ENCODE assay signal across 28 mouse cellular contexts in the genomic region with DNA sequence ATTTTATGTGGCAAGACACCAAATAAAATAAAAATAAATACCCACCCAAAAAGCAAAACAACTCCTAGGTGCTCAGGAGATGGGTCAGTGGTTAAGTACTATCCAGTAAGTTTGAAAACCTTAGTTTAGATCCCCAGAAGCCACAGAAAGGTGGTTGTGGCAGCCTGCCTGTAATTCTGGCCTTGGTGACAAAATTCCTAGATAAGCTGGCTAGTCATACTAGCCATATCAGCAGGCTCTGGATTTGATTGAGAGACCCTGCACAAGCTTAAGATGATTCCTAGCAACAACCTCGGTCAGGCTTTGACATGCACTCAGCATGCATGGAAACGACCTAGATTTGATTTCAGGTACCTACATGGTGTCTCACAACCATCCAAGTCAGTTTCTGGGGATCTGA. TPM values are rescaled to one million over a fixed set of nuclear protein-coding genes. Genes with fewer than 3 reads are reported as not detected.
DNase-seq lines count a peak whose midpoint lies in the region; ATAC-seq lines count a peak whose summit lies in the region.
"Had no signal": no experiment of that assay in that cellular context is flagged by ENCODE, and none has a peak within 500 bp of the region (broad histone marks: within the 10 kb centered on the region; RNA-seq: fewer than 3 reads in every experiment).

No protein-coding gene starts in this region.

- H3K4me1 ChIP-seq in heart, embryonic 16.5 days (ENCODE audit: control insufficient read depth, insufficient read depth, low read length) = peaks cover 9% of the 10 kb centered on the region
- H3K4me1 ChIP-seq in forebrain, embryonic 11.5 days (replicated peaks; ENCODE audit: control insufficient read depth, insufficient read depth, low read length) = no peaks in the 10 kb centered on the region
- H3K4me1 ChIP-seq: embryonic facial prominence, embryonic 12.5 days; forebrain, embryonic 15.5 days; hindbrain, embryonic 12.5 days; limb, embryonic 10.5 days; limb, embryonic 15.5 days; midbrain, embryonic 13.5 days; neural tube, embryonic 15.5 days had no signal

- peak; percentile 23 for DNase-seq in cerebellum, postnatal 10 days
- no peak for DNase-seq in cerebellum, adult 9-11 months
- DNase-seq in heart, adult 11 months = no peak
- peak; percentile 40 for DNase-seq in adrenal gland, postnatal 14 days
- no peak for DNase-seq in liver
- DNase-seq in forebrain, embryonic 11.5 days (ENCODE audit: low spot score) = no peak
- DNase-seq: embryo, embryonic 11 days; heart, postnatal 10 days; kidney, postnatal 10 days; layer of hippocampus, adult 9-11 months; lung, adult 2 months; lung, postnatal 10 days; right cerebral cortex, postnatal 4 days; thymus, adult 18-20 months; thymus, postnatal 36 days had no signal

- H3K4me3 ChIP-seq in heart, embryonic 16.5 days (ENCODE audit: low read length) = no peak overlapping the region
- no peak overlapping the region for H3K4me3 ChIP-seq in forebrain, embryonic 11.5 days (ENCODE audit: low read depth, low read length)
- H3K4me3 ChIP-seq: embryonic facial prominence, embryonic 12.5 days; forebrain, embryonic 15.5 days; hindbrain, embryonic 12.5 days; limb, embryonic 10.5 days; limb, embryonic 15.5 days; midbrain, embryonic 13.5 days; neural tube, embryonic 15.5 days had no signal

- WGBS in heart, embryonic 16.5 days = 24% methylated on average over 2 of the region's 2 CpGs
- WGBS in forebrain, embryonic 11.5 days = 78% methylated on average over 2 of the region's 2 CpGs

- H3K4me2 ChIP-seq in heart, embryonic 16.5 days (ENCODE audit: low read depth, low read length) = peak overlapping the region; percentile 32; the same call in 1 of the 2 replicates
- no peak overlapping the region for H3K4me2 ChIP-seq in forebrain, embryonic 11.5 days (ENCODE audit: low read depth, low read length, severe bottlenecking)
- H3K4me2 ChIP-seq: embryonic facial prominence, embryonic 12.5 days; forebrain, embryonic 15.5 days; hindbrain, embryonic 12.5 days; limb, embryonic 15.5 days; midbrain, embryonic 13.5 days; neural tube, embryonic 15.5 days had no signal

- no peaks in the 10 kb centered on the region for H3K9me3 ChIP-seq in heart, embryonic 16.5 days (replicated peaks; ENCODE audit: control insufficient read depth, low read length)
- H3K9me3 ChIP-seq in forebrain, embryonic 11.5 days (ENCODE audit: control insufficient read depth, low read length) = no peaks in the 10 kb centered on the region
- H3K9me3 ChIP-seq: embryonic facial prominence, embryonic 12.5 days; forebrain, embryonic 15.5 days; hindbrain, embryonic 12.5 days; limb, embryonic 10.5 days; limb, embryonic 15.5 days; midbrain, embryonic 13.5 days; neural tube, embryonic 15.5 days had no signal

- H3K9ac ChIP-seq in heart, embryonic 16.5 days (ENCODE audit: low read length) = no peak overlapping the region
- H3K9ac ChIP-seq in forebrain, embryonic 11.5 days (ENCODE audit: low read length) = no peak overlapping the region
- H3K9ac ChIP-seq: embryonic facial prominence, embryonic 12.5 days; forebrain, embryonic 15.5 days; hindbrain, embryonic 12.5 days; limb, embryonic 15.5 days; liver, embryonic 14.5 days; midbrain, embryonic 13.5 days; neural tube, embryonic 15.5 days had no signal

- H3K27me3 ChIP-seq in heart, embryonic 16.5 days (ENCODE audit: control insufficient read depth, insufficient read depth, low read length) = no peaks in the 10 kb centered on the region
- H3K27me3 ChIP-seq in forebrain, embryonic 11.5 days (ENCODE audit: control insufficient read depth, insufficient read depth, low read length) = no peaks in the 10 kb centered on the region
- H3K27me3 ChIP-seq: embryonic facial prominence, embryonic 12.5 days; forebrain, embryonic 15.5 days; hindbrain, embryonic 12.5 days; limb, embryonic 15.5 days; midbrain, embryonic 13.5 days; neural tube, embryonic 15.5 days; Patski had no signal

- no peaks in the 10 kb centered on the region for H3K36me3 ChIP-seq in heart, embryonic 16.5 days (ENCODE audit: control insufficient read depth, insufficient read depth)
- no peaks in the 10 kb centered on the region for H3K36me3 ChIP-seq in forebrain, embryonic 11.5 days (ENCODE audit: control insufficient read depth, insufficient read depth, low read length)
- H3K36me3 ChIP-seq: forebrain, embryonic 15.5 days; hindbrain, embryonic 12.5 days; limb, embryonic 15.5 days; midbrain, embryonic 13.5 days; neural tube, embryonic 15.5 days had no signal

- H3K27ac ChIP-seq in heart, embryonic 16.5 days (ENCODE audit: low read length) = peak overlapping the region; percentile 63
- H3K27ac ChIP-seq in forebrain, embryonic 11.5 days (ENCODE audit: low read depth, low read length) = no peak overlapping the region
- H3K27ac ChIP-seq: embryonic facial prominence, embryonic 12.5 days; forebrain, embryonic 15.5 days; hindbrain, embryonic 12.5 days; limb, embryonic 10.5 days; limb, embryonic 15.5 days; liver, embryonic 14.5 days; macrophage; midbrain, embryonic 13.5 days; neural tube, embryonic 15.5 days; stomach, postnatal 0 days had no signal

- no peak for ATAC-seq in heart, embryonic 16.5 days (replicated peaks; ENCODE audit: extremely low read depth, insufficient read depth, low FRiP score)
- ATAC-seq in forebrain, embryonic 11.5 days (replicated peaks; ENCODE audit: low FRiP score) = no peak
- ATAC-seq: forebrain, embryonic 15.5 days; intestine, postnatal 0 days; midbrain, embryonic 13.5 days; Patski had no signal

RNA-seq across cellular contexts. Expression of gene Rsf1, which starts 49.7 kb away (rescaled TPM):
- polyA plus RNA-seq in heart, embryonic 16.5 days (2015; fragmentation: Nextera tagmentation; extraction: Ambion mirVana) = 13.2 and 14.0 TPM in 2 replicates
- total RNA-seq in adrenal gland, postnatal 14 days (2021) = 25.9 and 30.8 TPM in 2 replicates
- polyA plus RNA-seq in forebrain, embryonic 11.5 days (2014; fragmentation: Nextera tagmentation; extraction: Ambion mirVana) = 25.7 and 25.8 TPM in 2 replicates

RNA-seq across cellular contexts. Expression of gene Aamdc, which starts 50.1 kb away (rescaled TPM):
- 53.0 and 53.1 TPM in 2 replicates for polyA plus RNA-seq in heart, embryonic 16.5 days (2015; fragmentation: Nextera tagmentation; extraction: Ambion mirVana)
- 37.8 and 44.5 TPM in 2 replicates for total RNA-seq in adrenal gland, postnatal 14 days (2021)
- polyA plus RNA-seq in forebrain, embryonic 11.5 days (2014; fragmentation: Nextera tagmentation; extraction: Ambion mirVana) = 30.5 and 34.3 TPM in 2 replicates

Comparison
In these comparisons a context has a peak if more than half of its experiments do, and no peak if none do; other contexts are left out.
1. DNase-seq: peak in cerebellum, postnatal 10 days (2 of 2) and adrenal gland, postnatal 14 days (single experiment); none in cerebellum, adult 9-11 months (single experiment), heart, adult 11 months (single experiment), liver (single experiment) and forebrain, embryonic 11.5 days (single experiment).